Mouse (Mus musculus): Measurements from ENCODE around the gene Rorc. TPM values are rescaled to one million over a fixed set of nuclear protein-coding genes. Genes with fewer than 3 reads are reported as not detected.

Rorc gene
- polyA plus RNA-seq, 1 experiment from 2014 or later, result 0.49 TPM

GRCm38 (mm10) chr3:94364154-94364526 is 8.5 kb upstream of the Rorc start:
- ATAC-seq (ENCODE audit: low FRiP score, low read depth), result peak; percentile 72
- 4% methylated on average over 23 of the region's 23 CpGs for WGBS
- H3K9ac ChIP-seq, result peak overlapping the region; percentile 75
- H3K4me2 ChIP-seq, result peak overlapping the region; percentile 94
- H3K27me3 ChIP-seq, result peaks cover 2% of the 10 kb centered on the region
- peaks cover 13% of the 10 kb centered on the region for H3K4me1 ChIP-seq (replicated peaks)
- peak overlapping the region; percentile 57 for H3K4me3 ChIP-seq
- H3K36me3 ChIP-seq, result no peaks in the 10 kb centered on the region
- H3K27ac ChIP-seq (replicated peaks), result peak overlapping the region; percentile 43
- no peaks in the 10 kb centered on the region for H3K9me3 ChIP-seq

- ATAC-seq (ENCODE audit: low FRiP score, low read depth), result peak; percentile 35; the same call in 1 of the 2 replicates
- H3K4me1 ChIP-seq (replicated peaks), result peaks cover 19% of the 10 kb centered on the region
- no peaks in the 10 kb centered on the region for H3K36me3 ChIP-seq
- WGBS, result 20% methylated on average over 3 of the region's 3 CpGs
- peaks cover 2% of the 10 kb centered on the region for H3K27me3 ChIP-seq
- H3K4me2 ChIP-seq, result no peak overlapping the region
- H3K27ac ChIP-seq (replicated peaks), result no peak overlapping the region
- H3K9me3 ChIP-seq, result no peaks in the 10 kb centered on the region
- H3K9ac ChIP-seq, result no peak overlapping the region
- no peak overlapping the region for H3K4me3 ChIP-seq
Observed at GRCm38 (mm10) chr3:94366761-94367160, 5.8 kb upstream of the Rorc start.

- H3K9me3 ChIP-seq, result no peaks in the 10 kb centered on the region
- H3K4me3 ChIP-seq, result no peak overlapping the region
- 81% methylated on average over 6 of the region's 6 CpGs for WGBS
Observed at GRCm38 (mm10) chr3:94367511-94367910, 5.1 kb upstream of the Rorc start.

GRCm38 (mm10) chr3:94368631-94369030 is 4.0 kb upstream of the Rorc start:
- WGBS, result 66% methylated on average over 6 of the region's 6 CpGs
- Histone ChIP-seq H3K9me3 (no peaks in the 10 kb centered on the region), H3K4me3 (no peak overlapping the region)

More at GRCm38 (mm10) chr3:94367511-94367910, 5.1 kb upstream of the Rorc start:
- no peak for ATAC-seq (ENCODE audit: low FRiP score, low read depth)
- no peak overlapping the region for H3K4me2 ChIP-seq
- H3K9ac ChIP-seq, result no peak overlapping the region
- peaks cover 26% of the 10 kb centered on the region for H3K4me1 ChIP-seq (replicated peaks)
- H3K27me3 ChIP-seq, result peaks cover 2% of the 10 kb centered on the region
- no peak overlapping the region for H3K27ac ChIP-seq (replicated peaks)
- H3K36me3 ChIP-seq, result no peaks in the 10 kb centered on the region

GRCm38 (mm10) chr3:94369709-94370108 is 2.9 kb upstream of the Rorc start:
- Histone ChIP-seq H3K36me3 (no peaks in the 10 kb centered on the region), H3K4me3 (no peak overlapping the region), H3K27ac (replicated peaks) (no peak overlapping the region), H3K4me1 (replicated peaks) (peaks cover 27% of the 10 kb centered on the region), H3K4me2 (no peak overlapping the region), H3K9ac (no peak overlapping the region), H3K27me3 (peaks cover 2% of the 10 kb centered on the region; the same call in 1 of the 2 replicates), H3K9me3 (no peaks in the 10 kb centered on the region)
- ATAC-seq (ENCODE audit: low FRiP score, low read depth), result no peak
- 75% methylated on average over 2 of the region's 2 CpGs for WGBS

More at GRCm38 (mm10) chr3:94368631-94369030, 4.0 kb upstream of the Rorc start:
- no peak overlapping the region for H3K9ac ChIP-seq
- H3K36me3 ChIP-seq, result no peaks in the 10 kb centered on the region
- no peak for ATAC-seq (ENCODE audit: low FRiP score, low read depth)
- H3K4me1 ChIP-seq (replicated peaks), result peaks cover 31% of the 10 kb centered on the region
- H3K27ac ChIP-seq (replicated peaks), result no peak overlapping the region
- H3K4me2 ChIP-seq, result no peak overlapping the region
- peaks cover 2% of the 10 kb centered on the region; the same call in 1 of the 2 replicates for H3K27me3 ChIP-seq

GRCm38 (mm10) chr3:94371637-94372036 is 957 bp upstream of the Rorc start:
- Histone ChIP-seq H3K9ac (no peak overlapping the region), H3K9me3 (no peaks in the 10 kb centered on the region), H3K36me3 (no peaks in the 10 kb centered on the region), H3K4me3 (0 out of 2 replicates have a peak overlapping the region, but pooled peaks have one; percentile 14), H3K27me3 (no peaks in the 10 kb centered on the region), H3K4me1 (replicated peaks) (peaks cover 27% of the 10 kb centered on the region), H3K4me2 (peak overlapping the region; percentile 48), H3K27ac (replicated peaks) (no peak overlapping the region)
- ATAC-seq (ENCODE audit: low FRiP score, low read depth), result no peak
- 7% methylated on average over 11 of the region's 11 CpGs for WGBS

- Histone ChIP-seq H3K9ac (no peak overlapping the region), H3K36me3 (no peaks in the 10 kb centered on the region), H3K27ac (replicated peaks) (no peak overlapping the region), H3K4me2 (peak overlapping the region; percentile 48), H3K9me3 (no peaks in the 10 kb centered on the region), H3K4me1 (replicated peaks) (peaks cover 27% of the 10 kb centered on the region), H3K4me3 (no peak overlapping the region), H3K27me3 (no peaks in the 10 kb centered on the region)
- WGBS, result 4% methylated on average over 3 of the region's 3 CpGs
- no peak for ATAC-seq (ENCODE audit: low FRiP score, low read depth)
Observed at GRCm38 (mm10) chr3:94372038-94372437, 556 bp upstream of the Rorc start.

GRCm38 (mm10) chr3:94373090-94373489 is 496 bp downstream of the Rorc start:
- peak; percentile 23 for ATAC-seq (ENCODE audit: low FRiP score, low read depth)
- H3K9me3 ChIP-seq, result no peaks in the 10 kb centered on the region
- WGBS, result 4% methylated on average over 10 of the region's 10 CpGs
- no peaks in the 10 kb centered on the region for H3K27me3 ChIP-seq
- H3K4me2 ChIP-seq, result peak overlapping the region; percentile 37
- no peak overlapping the region for H3K27ac ChIP-seq (replicated peaks)
- H3K9ac ChIP-seq, result no peak overlapping the region
- H3K36me3 ChIP-seq, result no peaks in the 10 kb centered on the region
- H3K4me1 ChIP-seq (replicated peaks), result peaks cover 27% of the 10 kb centered on the region
- H3K4me3 ChIP-seq, result peak overlapping the region; percentile 12; the same call in 1 of the 2 replicates

GRCm38 (mm10) chr3:94373597-94374011 is 1.0 kb downstream of the Rorc start:
- WGBS, result 2% methylated on average over 5 of the region's 5 CpGs
- Histone ChIP-seq H3K4me2 (peak overlapping the region; percentile 37), H3K36me3 (no peaks in the 10 kb centered on the region), H3K4me3 (no peak overlapping the region), H3K27ac (replicated peaks) (no peak overlapping the region), H3K9me3 (no peaks in the 10 kb centered on the region), H3K4me1 (replicated peaks) (peaks cover 27% of the 10 kb centered on the region), H3K9ac (no peak overlapping the region), H3K27me3 (no peaks in the 10 kb centered on the region)
- peak; percentile 57; the same call in 1 of the 2 replicates for ATAC-seq (ENCODE audit: low FRiP score, low read depth)

GRCm38 (mm10) chr3:94374636-94375035 is 2.0 kb downstream of the Rorc start:
- no peak for ATAC-seq (ENCODE audit: low FRiP score, low read depth)

GRCm38 (mm10) chr3:94375146-94375545 is 2.6 kb downstream of the Rorc start:
- no peak for ATAC-seq (ENCODE audit: low FRiP score, low read depth)
- Histone ChIP-seq H3K27ac (replicated peaks) (no peak overlapping the region), H3K4me3 (no peak overlapping the region), H3K4me2 (no peak overlapping the region), H3K9me3 (no peaks in the 10 kb centered on the region), H3K9ac (no peak overlapping the region), H3K27me3 (no peaks in the 10 kb centered on the region), H3K36me3 (no peaks in the 10 kb centered on the region), H3K4me1 (replicated peaks) (peaks cover 27% of the 10 kb centered on the region)
- WGBS, result 87% methylated on average over 2 of the region's 2 CpGs

More at GRCm38 (mm10) chr3:94374636-94375035, 2.0 kb downstream of the Rorc start:
- H3K27ac ChIP-seq (replicated peaks), result no peak overlapping the region
- no peak overlapping the region for H3K4me3 ChIP-seq
- no peaks in the 10 kb centered on the region for H3K27me3 ChIP-seq
- H3K9ac ChIP-seq, result no peak overlapping the region
- no peaks in the 10 kb centered on the region for H3K9me3 ChIP-seq
- H3K36me3 ChIP-seq, result no peaks in the 10 kb centered on the region
- peaks cover 27% of the 10 kb centered on the region for H3K4me1 ChIP-seq (replicated peaks)
- no peak overlapping the region for H3K4me2 ChIP-seq

- no peaks in the 10 kb centered on the region for H3K9me3 ChIP-seq
- ATAC-seq (ENCODE audit: low FRiP score, low read depth), result no peak
- no peaks in the 10 kb centered on the region for H3K27me3 ChIP-seq
- no peak overlapping the region for H3K27ac ChIP-seq (replicated peaks)
- H3K36me3 ChIP-seq, result no peaks in the 10 kb centered on the region
- WGBS, result 67% methylated on average over 5 of the region's 5 CpGs
- no peak overlapping the region for H3K4me3 ChIP-seq
- peaks cover 27% of the 10 kb centered on the region for H3K4me1 ChIP-seq (replicated peaks)
- no peak overlapping the region for H3K9ac ChIP-seq
- no peak overlapping the region for H3K4me2 ChIP-seq
Observed at GRCm38 (mm10) chr3:94375861-94376260, 3.3 kb downstream of the Rorc start.

Data from hindbrain, embryonic 15.5 days (tissue).